Mouse (Mus musculus) MEL (cell line): ENCODE results near the gene Cd164l2. TPM values are rescaled to one million over a fixed set of nuclear protein-coding genes. Genes with fewer than 3 reads are reported as not detected.

Experiments used
- DNase-seq: peaks from one replicate; pipeline ENCODE4 v3.0.0; 2011; ENCODE audit warnings: low read depth, low spot score
- H3K27ac ChIP-seq: 2 replicates; pipeline ENCODE4 v1.5.1; 2012; ENCODE audit warnings: low read depth, mild to moderate bottlenecking, control low read depth, low read length, moderate library complexity; ENCODE audit not compliant: control insufficient read depth
- H3K27me3 ChIP-seq, 2 experiments: fragments of 150-350 bp in 1 of 2; sonication (generic) in 1 of 2; 2 replicates each; pipeline ENCODE4 v1.6.1; 2012; ENCODE audit warnings: low read length in 2 of 2, mild to moderate bottlenecking in 2 of 2, improper control_type of control experiment in 1 of 2, moderate library complexity in 1 of 2; ENCODE audit not compliant: insufficient read depth in 2 of 2, control insufficient read depth in 1 of 2
- H3K36me3 ChIP-seq, 2 experiments: 2 replicates each; pipeline ENCODE4 v1.6.1; 2012 to 2014; ENCODE audit warnings: low read length in 2 of 2, improper control_type of control experiment in 1 of 2, inconsistent platforms in 1 of 2, mild to moderate bottlenecking in 1 of 2; ENCODE audit not compliant: insufficient read depth in 2 of 2, control insufficient read depth in 1 of 2
- H3K4me1 ChIP-seq, 2 experiments: fragments of 150-350 bp in 1 of 2; sonication (generic) in 1 of 2; 2 replicates each; pipeline ENCODE4 v1.6.1; 2012; ENCODE audit warnings: low read length in 2 of 2, improper control_type of control experiment in 1 of 2, mild to moderate bottlenecking in 1 of 2; ENCODE audit not compliant: insufficient read depth in 2 of 2, control insufficient read depth in 1 of 2
- H3K4me3 ChIP-seq, 2 experiments: fragments of 150-350 bp in 1 of 2; sonication (generic) in 1 of 2; 2 replicates each; pipeline ENCODE4 v1.5.1; 2012; ENCODE audit warnings: low read depth in 2 of 2, low read length in 2 of 2, mild to moderate bottlenecking in 2 of 2, moderate library complexity in 2 of 2, control low read depth in 1 of 2, improper control_type of control experiment in 1 of 2; ENCODE audit not compliant: control insufficient read depth in 1 of 2, insufficient read depth in 1 of 2
- H3K79me2 ChIP-seq: 2 replicates; pipeline ENCODE4 v1.6.1; 2012; ENCODE audit warnings: mild to moderate bottlenecking, low read length, moderate library complexity; ENCODE audit not compliant: control insufficient read depth, poor library complexity, insufficient read depth
- H3K9ac ChIP-seq: 2 replicates; pipeline ENCODE4 v1.6.1; 2012; ENCODE audit warnings: low read depth, mild to moderate bottlenecking, control low read depth, low read length, moderate library complexity; ENCODE audit not compliant: control insufficient read depth, poor library complexity, severe bottlenecking
- H3K9me3 ChIP-seq: fragments of 150-350 bp; sonication (generic); replicated peaks from 2 replicates; pipeline ENCODE4 v1.6.1; 2012; ENCODE audit warnings: mild to moderate bottlenecking, low read length, improper control_type of control experiment, moderate library complexity; ENCODE audit not compliant: insufficient read depth
- BHLHE40 ChIP-seq: IDR thresholded peaks from 2 replicates; pipeline ENCODE4 v1.6.1; 2012; ENCODE audit warnings: low read depth, mild to moderate bottlenecking, inconsistent platforms, low read length, improper control_type of control experiment, borderline replicate concordance
- CHD1 ChIP-seq: IDR thresholded peaks from 2 replicates; pipeline ENCODE4 v1.6.1; 2012; ENCODE audit warnings: low read depth, mild to moderate bottlenecking, inconsistent platforms, low read length, improper control_type of control experiment
- E2F4 ChIP-seq: IDR thresholded peaks from 2 replicates; pipeline ENCODE4 v1.6.1; 2011; ENCODE audit warnings: low read depth, low read length, improper control_type of control experiment, borderline replicate concordance
- GABPA ChIP-seq: IDR thresholded peaks from 2 replicates; pipeline ENCODE4 v1.6.1; 2012; ENCODE audit warnings: low read depth, mild to moderate bottlenecking, inconsistent platforms, low read length, improper control_type of control experiment, moderate library complexity
- GATA1 ChIP-seq: IDR thresholded peaks from 2 replicates; pipeline ENCODE4 v1.6.1; 2011; ENCODE audit warnings: low read depth, low read length, improper control_type of control experiment
- HCFC1 ChIP-seq: IDR thresholded peaks from 2 replicates; pipeline ENCODE4 v1.6.1; 2012; ENCODE audit warnings: low read depth, mild to moderate bottlenecking, inconsistent platforms, low read length, improper control_type of control experiment, moderate library complexity
- JUND ChIP-seq: IDR thresholded peaks from 2 replicates; pipeline ENCODE4 v1.6.1; 2011; ENCODE audit warnings: low read depth, mild to moderate bottlenecking, improper control_type of control experiment, low read length
- MAZ ChIP-seq: IDR thresholded peaks from 2 replicates; pipeline ENCODE4 v1.6.1; 2012; ENCODE audit warnings: low read depth, mild to moderate bottlenecking, inconsistent platforms, low read length, improper control_type of control experiment
- MEF2A ChIP-seq: IDR thresholded peaks from 2 replicates; pipeline ENCODE4 v1.6.1; 2014; ENCODE audit warnings: low read depth, mild to moderate bottlenecking, inconsistent platforms, low read length, improper control_type of control experiment; ENCODE audit not compliant: poor library complexity, insufficient replicate concordance, severe bottlenecking; ENCODE audit errors: extremely low read depth
- MXI1 ChIP-seq: IDR thresholded peaks from 2 replicates; pipeline ENCODE4 v1.6.1; 2011; ENCODE audit warnings: mild to moderate bottlenecking, low read depth, low read length, improper control_type of control experiment
- NELFE ChIP-seq: IDR thresholded peaks from 2 replicates; pipeline ENCODE4 v1.6.1; 2011; ENCODE audit warnings: low read depth, low read length, improper control_type of control experiment
- POLR2AphosphoS2 ChIP-seq: IDR thresholded peaks from 2 replicates; pipeline ENCODE4 v1.6.1; 2011; ENCODE audit warnings: low read length, improper control_type of control experiment
- RAD21 ChIP-seq: IDR thresholded peaks from 2 replicates; pipeline ENCODE4 v1.6.1; 2011; ENCODE audit warnings: mild to moderate bottlenecking, low read depth, low read length, improper control_type of control experiment
- SIN3A ChIP-seq: IDR thresholded peaks from 2 replicates; pipeline ENCODE4 v1.6.1; 2012; ENCODE audit warnings: low read length, improper control_type of control experiment, inconsistent platforms
- SMC3 ChIP-seq: IDR thresholded peaks from 2 replicates; pipeline ENCODE4 v1.6.1; 2011; ENCODE audit warnings: low read depth, low read length, improper control_type of control experiment
- TBP ChIP-seq: IDR thresholded peaks from 2 replicates; pipeline ENCODE4 v1.8.0; 2011; ENCODE audit warnings: low read depth, low read length, improper control_type of control experiment
- USF1 ChIP-seq: IDR thresholded peaks from 2 replicates; pipeline ENCODE4 v1.6.1; 2014; ENCODE audit warnings: low read depth, mild to moderate bottlenecking, inconsistent platforms, low read length, improper control_type of control experiment, moderate library complexity
- USF2 ChIP-seq, 2 experiments: IDR thresholded peaks; 2 replicates each; pipeline ENCODE4 v1.6.1; 2011 to 2012; ENCODE audit warnings: improper control_type of control experiment in 2 of 2, low read length in 2 of 2, borderline replicate concordance in 1 of 2, inconsistent platforms in 1 of 2, low read depth in 1 of 2, mild to moderate bottlenecking in 1 of 2; ENCODE audit not compliant: insufficient read depth in 1 of 2
- ZNF384 ChIP-seq: IDR thresholded peaks from 2 replicates; pipeline ENCODE4 v1.6.1; 2012; ENCODE audit warnings: low read depth, mild to moderate bottlenecking, inconsistent platforms, low read length, improper control_type of control experiment
- polyA plus RNA-seq, 2 experiments: library from polyadenylated mRNA; stranded (reverse) in 1 of 2; unstranded in 1 of 2; fragments of >175 nt in 1 of 2; fragments of >200 nt in 1 of 2; gene quantifications; 2 replicates each; pipeline versions ENCODE4 v1.2.1 to v1.2.4; 2012; ENCODE audit warnings: low replicate concordance in 2 of 2, low read depth in 1 of 2; ENCODE audit not compliant: insufficient read length in 2 of 2, insufficient read depth in 1 of 2, missing spikeins in 1 of 2
- total RNA-seq: library from RNA; depleted of rRNA; stranded (reverse); fragments of 300-350 nt; gene quantifications from 2 replicates; pipeline ENCODE4 v1.2.3, GENCODE M21; 2012

Cd164l2 gene
- total and polyA plus RNA-seq, 3 experiments: not detected

DNA sequence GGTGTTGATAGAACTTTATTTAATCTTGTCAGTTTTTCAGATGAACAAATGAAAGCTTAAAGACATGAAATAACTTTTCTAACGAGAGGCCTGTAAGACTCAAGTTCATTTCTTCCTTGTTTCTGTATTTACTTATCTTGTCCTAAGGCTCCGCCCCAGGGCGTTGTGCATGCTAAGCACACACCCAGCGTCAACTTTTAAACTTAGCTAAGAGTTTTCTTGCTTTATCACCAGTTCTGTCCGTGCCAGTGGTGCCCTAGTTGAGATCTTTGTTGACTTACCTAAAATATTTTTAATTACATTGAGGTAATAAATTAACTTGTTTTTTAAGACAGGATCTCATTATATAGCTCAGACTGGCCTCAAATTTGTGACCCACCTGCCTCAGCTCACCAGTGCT lies 33.6 kb upstream of the Cd164l2 start:
- H3K27ac ChIP-seq: no peak overlapping the region

GRCm38 (mm10) chr4:133179258-133179657 lies 32.7 kb upstream of the Cd164l2 start:
- Histone ChIP-seq H3K27ac (no peak overlapping the region), H3K36me3 (peaks cover 2 to 6% of the 10 kb centered on the region in 2 experiments; a peak in 2 of 4 replicates), H3K9ac (no peak overlapping the region), H3K9me3 (no peaks in the 10 kb centered on the region), H3K4me3 (no peak overlapping the region), H3K4me1 (peaks cover 0 to 4% of the 10 kb centered on the region in 2 experiments; a peak in 1 of 4 replicates), H3K27me3 (no peaks in the 10 kb centered on the region), H3K79me2 (peaks cover 2% of the 10 kb centered on the region)
- TF ChIP-seq JUND (no peak), MXI1 (no peak), BHLHE40 (no peak), GABPA (no peak), ZNF384 (no peak), HCFC1 (no peak), POLR2AphosphoS2 (no peak), RAD21 (no peak), MEF2A (no peak), USF2 (IDR thresholded peaks at IDR 0.05; ENCODE audit: borderline replicate concordance in 1 of 2, insufficient read depth in 1 of 2, low read depth in 1 of 2, low read length in 2 of 2) (no peak), MAZ (no peak), E2F4 (no peak), SMC3 (no peak), NELFE (no peak), GATA1 (no peak), USF1 (no peak), CHD1 (no peak)
- DNase-seq: no peak

More for the DNA sequence above, 33.6 kb upstream of the Cd164l2 start:
- Histone ChIP-seq H3K4me1 (peaks cover 0 to 4% of the 10 kb centered on the region in 2 experiments; a peak in 1 of 4 replicates), H3K79me2 (peaks cover 2% of the 10 kb centered on the region), H3K4me3 (no peak overlapping the region), H3K27me3 (no peaks in the 10 kb centered on the region), H3K9me3 (no peaks in the 10 kb centered on the region), H3K36me3 (peaks cover 2 to 6% of the 10 kb centered on the region in 2 experiments; a peak in 2 of 4 replicates), H3K9ac (no peak overlapping the region)
- TF ChIP-seq GATA1 (peak; percentile 47), MXI1 (peak; percentile 53; the same call in 1 of the 2 replicates), ZNF384 (peak; percentile 30; the same call in 1 of the 2 replicates), TBP (no peak), SIN3A (peak; percentile 56; the same call in 1 of the 2 replicates)
- DNase-seq: peak; percentile 61
